Mouse (Mus musculus) CH12.LX (cell line): ENCODE measurements at regions not wholly inside any gene's neighbourhood (a gene's known extent, or its start where the extent isn't known, plus 50 kb on each side); places are given as distances from the start of the nearest gene placed in this dataset.

Experiments
- DNase-seq: peaks from one replicate; pipeline ENCODE4 v3.0.0-alpha.2; 2013; ENCODE audit errors: extremely low read depth
- H3K27ac ChIP-seq: 2 replicates; pipeline ENCODE4 v1.5.1; 2012; ENCODE audit warnings: low read depth, mild to moderate bottlenecking, control low read depth, moderate library complexity; ENCODE audit not compliant: insufficient read depth
- H3K27me3 ChIP-seq: replicated peaks from 2 replicates; pipeline ENCODE3; 2012; ENCODE audit warnings: inconsistent platforms
- H3K36me3 ChIP-seq, 2 experiments: replicated peaks in 1 of 2; 2 replicates each; pipeline versions ENCODE3 to v1.6.1; 2012; ENCODE audit warnings: inconsistent platforms in 1 of 2, low read length in 1 of 2, mild to moderate bottlenecking in 1 of 2, mixed read lengths in 1 of 2, moderate library complexity in 1 of 2; ENCODE audit not compliant: control insufficient read depth in 1 of 2, insufficient read depth in 1 of 2
- H3K4me1 ChIP-seq, 2 experiments: 2 replicates each; pipeline ENCODE4 v1.6.1; 2012; ENCODE audit warnings: inconsistent platforms in 1 of 2, moderate library complexity in 1 of 2; ENCODE audit not compliant: insufficient read depth in 2 of 2, control insufficient read depth in 1 of 2
- H3K4me2 ChIP-seq: 2 replicates; pipeline ENCODE4 v1.6.1; 2012; ENCODE audit warnings: low read depth, mild to moderate bottlenecking, control low read depth; ENCODE audit not compliant: poor library complexity, insufficient read depth, severe bottlenecking
- H3K4me3 ChIP-seq, 3 experiments: fragments of 150-350 bp in 1 of 3; sonication (generic) in 1 of 3; replicated peaks in 1 of 3; 2 replicates each; pipeline versions ENCODE3 to v1.5.1; 2011 to 2012; ENCODE audit warnings: low read depth in 2 of 3, low read length in 2 of 3, mild to moderate bottlenecking in 2 of 3, moderate library complexity in 2 of 3, control low read depth in 1 of 3, improper control_type of control experiment in 1 of 3, inconsistent platforms in 1 of 3, mixed read lengths in 1 of 3; ENCODE audit not compliant: poor library complexity in 1 of 3
- H3K79me2 ChIP-seq: replicated peaks from 2 replicates; pipeline ENCODE4 v1.6.1; 2012; ENCODE audit warnings: mild to moderate bottlenecking, moderate library complexity; ENCODE audit not compliant: control insufficient read depth, poor library complexity, insufficient read depth, severe bottlenecking; ENCODE audit errors: extremely low read depth
- H3K9ac ChIP-seq: 2 replicates; pipeline ENCODE4 v1.6.1; 2012; ENCODE audit warnings: low read depth, mild to moderate bottlenecking, control low read depth, moderate library complexity; ENCODE audit not compliant: insufficient read depth
- H3K9me3 ChIP-seq: replicated peaks from 2 replicates; pipeline ENCODE3; 2012; ENCODE audit warnings: low read length, inconsistent platforms, mixed read lengths
- CHD1 ChIP-seq: IDR thresholded peaks from 2 replicates; pipeline ENCODE4 v1.6.1; 2012; ENCODE audit warnings: low read depth, low read length, improper control_type of control experiment, inconsistent platforms
- CHD2 ChIP-seq: IDR thresholded peaks from 2 replicates; pipeline ENCODE4 v1.6.1; 2011; ENCODE audit warnings: low read length, improper control_type of control experiment
- ELF1 ChIP-seq: IDR thresholded peaks from 2 replicates; pipeline ENCODE4 v1.6.1; 2014; ENCODE audit warnings: low read depth, mild to moderate bottlenecking, inconsistent platforms, low read length, improper control_type of control experiment
- ETS1 ChIP-seq: conservative IDR thresholded peaks from 2 replicates; pipeline ENCODE4 v1.6.1; 2012; ENCODE audit warnings: low read depth, mild to moderate bottlenecking, inconsistent platforms, low read length, improper control_type of control experiment, moderate library complexity
- GABPA ChIP-seq: IDR thresholded peaks from 2 replicates; pipeline ENCODE4 v1.6.1; 2012; ENCODE audit warnings: low read depth, low read length, improper control_type of control experiment, inconsistent platforms; ENCODE audit not compliant: insufficient replicate concordance
- JUN ChIP-seq: IDR thresholded peaks from 2 replicates; pipeline ENCODE4 v1.6.1; 2011; ENCODE audit warnings: low read depth, mild to moderate bottlenecking, low read length, improper control_type of control experiment, moderate library complexity; ENCODE audit not compliant: insufficient read depth
- KAT2A ChIP-seq: IDR thresholded peaks from 2 replicates; pipeline ENCODE4 v1.6.1; 2012; ENCODE audit warnings: low read length, improper control_type of control experiment, inconsistent platforms; ENCODE audit not compliant: insufficient replicate concordance
- MAX ChIP-seq: IDR thresholded peaks from 2 replicates; pipeline ENCODE4 v1.6.1; 2011; ENCODE audit warnings: low read length, improper control_type of control experiment
- MAZ ChIP-seq: IDR thresholded peaks from 2 replicates; pipeline ENCODE4 v1.6.1; 2012; ENCODE audit warnings: low read depth, mild to moderate bottlenecking, inconsistent platforms, low read length, improper control_type of control experiment, moderate library complexity
- MXI1 ChIP-seq: IDR thresholded peaks from 2 replicates; pipeline ENCODE4 v1.6.1; 2011; ENCODE audit warnings: mild to moderate bottlenecking, low read depth, low read length, improper control_type of control experiment
- MYC ChIP-seq: IDR thresholded peaks from 2 replicates; pipeline ENCODE4 v1.6.1; 2011; ENCODE audit warnings: low read depth, mild to moderate bottlenecking, improper control_type of control experiment, low read length
- PAX5 ChIP-seq: IDR thresholded peaks from 2 replicates; pipeline ENCODE4 v1.6.1; 2012; ENCODE audit warnings: low read length, inconsistent platforms, mixed read lengths
- POLR2A ChIP-seq: IDR thresholded peaks from 2 replicates; pipeline ENCODE4 v1.6.1; 2011; ENCODE audit warnings: low read depth, mild to moderate bottlenecking, improper control_type of control experiment, low read length
- TCF12 ChIP-seq: IDR thresholded peaks from 2 replicates; pipeline ENCODE4 v1.6.1; 2014; ENCODE audit warnings: low read depth, mild to moderate bottlenecking, inconsistent platforms, low read length, improper control_type of control experiment
- USF1 ChIP-seq: IDR thresholded peaks from 2 replicates; pipeline ENCODE4 v1.6.1; 2014; ENCODE audit warnings: low read depth, mild to moderate bottlenecking, inconsistent platforms, low read length, improper control_type of control experiment
- ZNF384 ChIP-seq: IDR thresholded peaks from 2 replicates; pipeline ENCODE4 v1.6.1; 2012; ENCODE audit warnings: low read depth, low read length, improper control_type of control experiment, inconsistent platforms
- dilution Hi-C: fragments of 300-500 bp; cut with MboI; formaldehyde crosslinking; loops from 2 replicates; pipeline ENCODE4 v1.14.3; 2020; ENCODE audit warnings: low sequenced_read_pairs; ENCODE audit not compliant: extremely low pct_unique_long_range_greater_than_20kb, extremely low pct_ligation_motif_present
- in situ Hi-C: fragments of 300-500 bp; cut with MboI; formaldehyde crosslinking; loops from 3 replicates; pipeline ENCODE4 v1.14.3; 2019; ENCODE audit warnings: low sequenced_read_pairs, low pct_ligation_motif_present, low pct_unique_long_range_greater_than_20kb, mixed read lengths

- DNase-seq: no peak
- dilution Hi-C loops: no loop called here
- H3K4me2 ChIP-seq: no peak overlapping the region
- no peak overlapping the region for H3K9ac ChIP-seq
- H3K4me1 ChIP-seq: peaks cover 2 to 3% of the 10 kb centered on the region in 2 experiments
- no peak overlapping the region for H3K27ac ChIP-seq
- no peaks in the 10 kb centered on the region for H3K36me3 ChIP-seq
- in situ Hi-C loops: no loop called here
- no peak for TF ChIP-seq GABPA
- TF ChIP-seq MYC: no peak
- no peak for TF ChIP-seq CHD1
- TF ChIP-seq ETS1: no peak
- TF ChIP-seq MXI1: no peak
- TF ChIP-seq KAT2A: no peak
- TF ChIP-seq TCF12: no peak
- no peak for TF ChIP-seq PAX5
- TF ChIP-seq JUN: no peak
- TF ChIP-seq USF1: no peak
- TF ChIP-seq POLR2A: no peak
- TF ChIP-seq ZNF384: no peak
- TF ChIP-seq MAX: no peak
- no peak for TF ChIP-seq ELF1
- no peak for TF ChIP-seq MAZ
- no peaks in the 10 kb centered on the region for H3K79me2 ChIP-seq
- H3K27me3 ChIP-seq: no peaks in the 10 kb centered on the region
- H3K4me3 ChIP-seq: no peak overlapping the region
- H3K9me3 ChIP-seq: no peaks in the 10 kb centered on the region
These were observed 64.3 kb upstream of the Lep start for GRCm38 (mm10) chr6:28995701-28996100.

- DNase-seq: no peak
- Histone ChIP-seq H3K27ac (no peak overlapping the region), H3K9me3 (no peaks in the 10 kb centered on the region), H3K79me2 (no peaks in the 10 kb centered on the region), H3K27me3 (no peaks in the 10 kb centered on the region), H3K36me3 (no peaks in the 10 kb centered on the region), H3K4me3 (no peak overlapping the region), H3K4me1 (peaks cover 4 to 8% of the 10 kb centered on the region in 2 experiments; a peak in 3 of 4 replicates), H3K4me2 (no peak overlapping the region), H3K9ac (no peak overlapping the region)
- TF ChIP-seq CHD2: no peak
- dilution Hi-C loops (no loop called here), in situ Hi-C loops (loop anchor here (25.0 kb wide), 2 partner anchors 437 to 587 kb away; partner anchors contain the start of gene Arf5)
These were observed 60.5 kb upstream of the Lep start for GRCm38 (mm10) chr6:28999386-29000094.
